Mouse (Mus musculus): ENCODE results near the gene Atg101. TPM values are rescaled to one million over a fixed set of nuclear protein-coding genes. Genes with fewer than 3 reads are reported as not detected.

Atg101 gene
- polyA plus RNA-seq, 1 experiment from 2014 or later = 81.3 TPM

DNA sequence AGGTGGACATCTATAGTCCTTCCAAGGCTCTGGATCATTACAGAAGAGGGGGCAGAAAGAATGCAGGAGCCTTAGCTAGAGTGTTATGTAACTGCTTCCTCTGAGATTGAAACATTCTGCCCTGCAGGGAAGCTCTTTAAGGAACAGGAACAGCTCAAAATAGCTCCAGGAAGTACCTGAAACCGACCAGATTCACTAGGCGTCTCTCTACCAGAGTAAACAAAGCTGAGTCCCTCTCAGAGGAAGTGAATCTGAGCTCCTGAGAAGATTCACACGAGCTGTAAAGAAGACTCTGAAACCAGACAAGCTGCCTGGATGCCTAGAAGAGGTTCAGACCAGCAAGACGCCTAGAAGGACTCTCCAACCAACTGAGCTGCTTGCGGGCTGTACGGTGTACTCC, 31.5 kb upstream of the Atg101 start:
- H3K4me3 ChIP-seq (ENCODE audit: low read length) = no peak overlapping the region
- H3K9ac ChIP-seq (ENCODE audit: low read depth, low read length) = no peak overlapping the region
- no peaks in the 10 kb centered on the region for H3K27me3 ChIP-seq (replicated peaks; ENCODE audit: control insufficient read depth, insufficient read depth, low read length)
- no peak for ATAC-seq
- no peak overlapping the region for H3K4me2 ChIP-seq (ENCODE audit: low read length)
- H3K27ac ChIP-seq (ENCODE audit: low read depth, low read length) = no peak overlapping the region
- peaks cover 6% of the 10 kb centered on the region; the same call in 1 of the 2 replicates for H3K4me1 ChIP-seq (ENCODE audit: control insufficient read depth, insufficient read depth, low read depth, low read length)
- H3K36me3 ChIP-seq (ENCODE audit: control insufficient read depth, insufficient read depth, low read length) = no peaks in the 10 kb centered on the region
- 80% methylated on average over 6 of the region's 6 CpGs for WGBS
- no peaks in the 10 kb centered on the region for H3K9me3 ChIP-seq (ENCODE audit: control insufficient read depth, low read length)

DNA sequence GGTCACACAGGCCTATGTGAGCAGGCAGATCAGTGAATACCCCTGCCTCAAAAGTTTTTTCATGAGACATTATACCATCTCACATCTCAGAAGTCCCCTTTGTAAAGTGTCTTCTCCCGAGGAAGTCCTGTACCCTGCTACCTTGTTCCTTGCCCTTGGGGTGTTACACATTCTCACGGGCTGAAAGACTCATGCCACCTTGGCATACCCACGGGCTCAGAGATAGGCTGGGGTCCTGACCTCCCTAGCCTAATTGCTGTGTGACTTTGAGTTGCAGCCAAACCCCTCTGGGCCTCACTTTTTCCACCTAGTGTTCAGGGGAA, 30.5 kb upstream of the Atg101 start:
- WGBS = 38% methylated on average over 3 of the region's 3 CpGs

DNA sequence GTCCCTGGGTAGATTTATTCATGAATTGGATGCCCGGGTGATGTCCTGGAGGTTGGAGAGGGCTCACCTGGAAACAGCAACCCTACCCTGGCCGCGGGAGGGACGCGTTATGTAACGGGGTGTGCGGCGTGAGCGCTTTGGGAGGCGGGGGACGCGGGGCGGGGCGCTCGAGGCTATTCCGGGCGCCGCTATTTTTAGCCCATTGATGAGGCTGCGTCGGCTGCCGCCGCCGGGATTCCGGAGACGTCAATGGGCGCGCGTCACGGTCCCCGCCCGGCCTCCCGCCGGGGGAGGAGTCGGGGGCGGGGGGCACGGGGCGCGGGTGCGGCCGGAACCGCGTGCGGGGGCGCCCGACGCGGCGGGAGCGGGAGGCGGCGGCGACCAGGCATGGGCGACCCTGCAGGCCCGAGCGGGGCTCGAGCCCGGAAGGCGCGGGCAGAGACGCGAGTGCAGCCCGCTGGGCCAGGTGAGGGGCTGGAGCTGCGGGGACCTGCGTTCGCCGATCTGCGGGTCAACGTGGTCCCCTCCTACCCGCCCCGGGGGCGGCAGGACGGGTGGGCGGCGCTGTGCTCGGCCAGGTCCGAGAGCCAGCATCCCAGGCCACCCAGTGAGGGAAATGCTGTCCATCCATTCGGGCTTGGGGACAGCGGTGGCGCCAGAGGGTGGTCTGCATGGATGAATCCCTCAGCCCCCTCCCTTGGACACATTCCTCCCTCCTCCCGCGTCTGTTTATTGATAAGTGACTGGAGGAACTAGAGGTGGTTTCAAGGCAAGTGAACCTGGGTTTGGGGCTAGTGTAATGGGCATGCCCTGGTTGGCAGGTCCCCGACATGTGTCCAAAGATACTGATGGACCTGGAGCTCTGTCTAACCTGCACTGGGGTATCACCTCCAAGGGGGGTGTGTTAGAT, 29.9 kb upstream of the Atg101 start, which contains the start of gene Nr4a1:
Nr4a1 (plus strand) TSS at position 384 of the 910 bp plus-strand sequence.
- peak within 1 kb of the TSS; percentile 33 for H3K27ac ChIP-seq (ENCODE audit: low read depth, low read length)
- H3K27me3 ChIP-seq (replicated peaks; ENCODE audit: control insufficient read depth, insufficient read depth, low read length) = no peaks in the 10 kb centered on the region
- 1% methylated on average over 61 of the region's 82 CpGs for WGBS
- H3K9ac ChIP-seq (ENCODE audit: low read depth, low read length) = peak within 1 kb of the TSS; percentile 77
- H3K4me1 ChIP-seq (ENCODE audit: control insufficient read depth, insufficient read depth, low read depth, low read length) = peaks cover 6% of the 10 kb centered on the region; the same call in 1 of the 2 replicates
- peak within 1 kb of the TSS; percentile 58 for H3K4me3 ChIP-seq (ENCODE audit: low read length)
- no peaks in the 10 kb centered on the region for H3K9me3 ChIP-seq (ENCODE audit: control insufficient read depth, low read length)
- peak; percentile 56 for ATAC-seq
- no peaks in the 10 kb centered on the region for H3K36me3 ChIP-seq (ENCODE audit: control insufficient read depth, insufficient read depth, low read length)
- peak within 1 kb of the TSS; percentile 76 for H3K4me2 ChIP-seq (ENCODE audit: low read length)

More for the DNA sequence above, 30.5 kb upstream of the Atg101 start:
- Histone ChIP-seq H3K9ac (ENCODE audit: low read depth, low read length) (peak overlapping the region; percentile 77), H3K27me3 (replicated peaks; ENCODE audit: control insufficient read depth, insufficient read depth, low read length) (no peaks in the 10 kb centered on the region), H3K4me2 (ENCODE audit: low read length) (peak overlapping the region; percentile 76), H3K9me3 (ENCODE audit: control insufficient read depth, low read length) (no peaks in the 10 kb centered on the region), H3K4me3 (ENCODE audit: low read length) (peak overlapping the region; percentile 58), H3K36me3 (ENCODE audit: control insufficient read depth, insufficient read depth, low read length) (no peaks in the 10 kb centered on the region), H3K4me1 (ENCODE audit: control insufficient read depth, insufficient read depth, low read depth, low read length) (peaks cover 6% of the 10 kb centered on the region; the same call in 1 of the 2 replicates), H3K27ac (ENCODE audit: low read depth, low read length) (no peak overlapping the region; the same call in 1 of the 2 replicates)
- ATAC-seq = 0 out of 2 replicates have a peak, but pooled peaks have one; percentile 25

DNA sequence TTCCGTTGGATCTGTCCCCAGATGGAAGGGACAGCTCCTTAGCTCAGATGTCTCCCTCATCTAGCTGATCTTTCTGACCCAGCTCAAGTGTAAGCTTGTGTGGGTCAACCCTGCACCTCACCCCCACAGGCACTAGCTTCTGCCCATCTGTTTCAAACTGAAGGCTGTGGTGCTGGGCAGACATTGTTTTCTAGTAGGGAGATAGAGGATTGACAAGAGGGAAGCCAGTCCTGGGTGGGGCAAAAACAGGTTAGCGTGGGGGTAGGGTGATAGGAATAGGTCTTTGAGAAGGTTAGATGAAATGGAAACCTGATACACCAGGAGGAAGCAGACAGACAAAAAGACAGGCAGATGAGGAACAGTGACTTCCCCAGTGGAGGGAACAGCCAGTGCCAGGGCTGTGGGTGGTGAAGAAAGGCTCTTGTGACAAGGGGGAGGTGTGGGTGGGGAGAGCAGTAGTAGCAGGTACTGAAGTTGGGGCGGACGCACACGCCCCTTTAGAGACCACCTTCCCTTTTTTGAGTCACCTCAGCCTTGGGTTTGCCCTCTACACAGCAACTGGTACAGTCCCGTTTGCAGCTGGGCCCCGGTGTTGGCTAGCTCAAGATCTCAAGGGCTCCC, 28.1 kb upstream of the Atg101 start:
- Histone ChIP-seq H3K4me1 (ENCODE audit: control insufficient read depth, insufficient read depth, low read depth, low read length) (peaks cover 6% of the 10 kb centered on the region), H3K9me3 (ENCODE audit: control insufficient read depth, low read length) (no peaks in the 10 kb centered on the region), H3K36me3 (ENCODE audit: control insufficient read depth, insufficient read depth, low read length) (no peaks in the 10 kb centered on the region), H3K27me3 (replicated peaks; ENCODE audit: control insufficient read depth, insufficient read depth, low read length) (no peaks in the 10 kb centered on the region), H3K27ac (ENCODE audit: low read depth, low read length) (no peak overlapping the region), H3K9ac (ENCODE audit: low read depth, low read length) (no peak overlapping the region), H3K4me2 (ENCODE audit: low read length) (no peak overlapping the region), H3K4me3 (ENCODE audit: low read length) (no peak overlapping the region)
- ATAC-seq = no peak
- 87% methylated on average over 7 of the region's 7 CpGs for WGBS

DNA sequence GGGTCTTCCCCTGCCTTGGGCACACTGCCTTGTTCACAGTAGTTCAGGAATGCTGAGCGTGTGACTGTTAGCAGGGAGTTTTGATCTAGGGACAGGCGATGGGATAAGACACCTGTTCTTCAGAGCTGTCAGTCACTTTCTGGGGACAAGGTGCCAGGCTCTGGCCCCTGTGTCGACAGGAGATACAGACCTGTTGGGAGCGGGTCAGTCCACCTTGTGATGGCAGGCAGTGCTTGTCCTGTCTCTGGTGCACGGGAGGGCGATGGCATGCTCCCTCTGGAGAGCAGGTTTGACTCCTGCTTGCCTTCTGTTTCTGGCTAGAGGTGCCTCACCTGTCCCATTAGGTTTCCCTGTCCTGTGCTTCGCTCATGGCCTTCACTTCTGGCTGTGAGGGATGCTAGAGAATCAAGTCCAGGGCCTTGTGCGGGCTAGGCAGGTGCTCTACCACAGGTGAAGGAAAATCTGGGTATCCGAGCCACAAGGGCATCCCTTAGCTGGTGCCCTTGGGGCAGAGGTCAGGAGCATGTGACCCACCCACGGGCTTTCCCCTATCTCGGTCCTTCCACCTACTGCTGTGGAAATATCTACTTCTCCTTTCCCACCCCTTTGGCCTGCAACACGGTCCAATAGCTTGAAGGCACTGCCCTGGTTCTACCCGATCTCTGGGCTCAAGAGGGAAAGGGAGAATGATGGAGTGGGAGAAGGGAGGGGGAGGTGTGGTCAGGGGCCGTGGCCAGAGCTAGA, 27.4 kb upstream of the Atg101 start:
- Histone ChIP-seq H3K27ac (ENCODE audit: low read depth, low read length) (no peak overlapping the region), H3K36me3 (ENCODE audit: control insufficient read depth, insufficient read depth, low read length) (no peaks in the 10 kb centered on the region), H3K9ac (ENCODE audit: low read depth, low read length) (no peak overlapping the region), H3K4me3 (ENCODE audit: low read length) (no peak overlapping the region), H3K27me3 (replicated peaks; ENCODE audit: control insufficient read depth, insufficient read depth, low read length) (no peaks in the 10 kb centered on the region), H3K4me1 (ENCODE audit: control insufficient read depth, insufficient read depth, low read depth, low read length) (peaks cover 6% of the 10 kb centered on the region), H3K9me3 (ENCODE audit: control insufficient read depth, low read length) (no peaks in the 10 kb centered on the region), H3K4me2 (ENCODE audit: low read length) (no peak overlapping the region)
- WGBS = 80% methylated on average over 13 of the region's 14 CpGs
- ATAC-seq = no peak

DNA sequence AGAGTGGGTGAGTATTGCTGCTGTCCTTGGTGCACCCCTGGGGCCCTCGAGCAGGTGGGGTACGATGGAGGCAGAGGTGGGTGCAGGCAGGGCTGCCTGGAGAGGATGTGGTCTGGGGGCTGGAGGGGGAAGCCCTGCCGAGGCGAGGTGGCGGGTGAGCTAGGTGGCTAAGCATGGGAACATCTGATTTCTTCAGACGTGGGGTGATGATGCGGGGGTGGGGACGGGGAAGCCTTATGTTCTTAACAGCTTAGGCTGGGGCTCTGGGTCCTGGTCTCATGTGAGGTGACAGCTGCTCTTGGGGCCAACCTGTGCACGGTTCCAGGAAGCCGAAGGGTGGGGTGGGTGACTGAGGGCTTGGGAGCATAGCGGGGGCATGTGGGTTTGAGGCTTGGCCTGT, 25.7 kb upstream of the Atg101 start:
- no peak for ATAC-seq
- Histone ChIP-seq H3K9me3 (ENCODE audit: control insufficient read depth, low read length) (no peaks in the 10 kb centered on the region), H3K4me1 (ENCODE audit: control insufficient read depth, insufficient read depth, low read depth, low read length) (peaks cover 6% of the 10 kb centered on the region), H3K9ac (ENCODE audit: low read depth, low read length) (no peak overlapping the region), H3K4me3 (ENCODE audit: low read length) (no peak overlapping the region), H3K27me3 (replicated peaks; ENCODE audit: control insufficient read depth, insufficient read depth, low read length) (no peaks in the 10 kb centered on the region), H3K36me3 (ENCODE audit: control insufficient read depth, insufficient read depth, low read length) (no peaks in the 10 kb centered on the region), H3K27ac (ENCODE audit: low read depth, low read length) (no peak overlapping the region), H3K4me2 (ENCODE audit: low read length) (no peak overlapping the region)
- WGBS = 83% methylated on average over 11 of the region's 11 CpGs

DNA sequence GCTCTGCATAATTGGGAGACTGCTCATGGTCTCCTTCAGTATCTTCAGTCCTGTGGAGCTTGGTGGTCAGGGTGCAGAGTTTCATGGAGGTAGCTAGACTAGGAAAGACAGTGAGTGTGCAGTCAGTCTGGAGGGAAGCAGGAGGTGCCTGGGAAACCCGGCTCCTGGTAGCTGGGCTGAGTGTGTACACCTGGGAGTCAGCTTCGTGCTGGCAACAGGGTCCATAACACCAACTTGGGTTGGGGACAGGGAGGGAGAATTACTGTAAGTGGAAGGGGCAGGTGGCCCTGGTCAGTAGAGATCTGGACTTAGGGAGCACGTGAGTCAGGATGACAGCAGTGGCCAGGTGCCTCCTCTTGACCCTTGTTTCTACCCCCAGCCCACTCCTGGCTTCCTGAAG, 24.1 kb upstream of the Atg101 start:
- Histone ChIP-seq H3K4me2 (ENCODE audit: low read length) (no peak overlapping the region), H3K4me3 (ENCODE audit: low read length) (no peak overlapping the region), H3K9me3 (ENCODE audit: control insufficient read depth, low read length) (no peaks in the 10 kb centered on the region), H3K4me1 (ENCODE audit: control insufficient read depth, insufficient read depth, low read depth, low read length) (peaks cover under 1% of the 10 kb centered on the region; the same call in 1 of the 2 replicates), H3K27ac (ENCODE audit: low read depth, low read length) (no peak overlapping the region), H3K9ac (ENCODE audit: low read depth, low read length) (no peak overlapping the region), H3K27me3 (replicated peaks; ENCODE audit: control insufficient read depth, insufficient read depth, low read length) (no peaks in the 10 kb centered on the region), H3K36me3 (ENCODE audit: control insufficient read depth, insufficient read depth, low read length) (no peaks in the 10 kb centered on the region)
- ATAC-seq = no peak
- WGBS = 89% methylated on average over 3 of the region's 3 CpGs

DNA sequence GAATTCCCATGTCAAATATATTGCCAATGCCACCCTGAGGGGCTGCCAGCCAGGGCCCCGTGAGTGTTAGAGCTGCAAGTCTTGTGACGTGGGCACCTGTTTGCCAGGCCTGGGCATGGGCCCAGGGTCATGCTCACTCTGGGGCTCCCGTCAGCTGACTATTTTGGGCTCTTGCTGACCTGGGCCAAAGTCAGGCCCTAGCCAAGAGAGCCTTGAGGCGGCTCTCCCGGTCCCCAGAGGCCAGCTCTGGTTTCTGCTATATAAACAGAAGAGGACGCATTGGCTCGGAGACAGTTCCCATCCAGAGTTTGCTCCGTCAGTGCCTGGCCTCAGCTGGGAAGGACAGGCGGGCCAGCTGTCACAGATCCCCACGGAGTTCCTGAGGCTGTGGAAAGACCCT, 23.7 kb upstream of the Atg101 start:
- no peak overlapping the region for H3K9ac ChIP-seq (ENCODE audit: low read depth, low read length)
- no peaks in the 10 kb centered on the region for H3K9me3 ChIP-seq (ENCODE audit: control insufficient read depth, low read length)
- H3K4me2 ChIP-seq (ENCODE audit: low read length) = no peak overlapping the region
- H3K36me3 ChIP-seq (ENCODE audit: control insufficient read depth, insufficient read depth, low read length) = no peaks in the 10 kb centered on the region
- no peak overlapping the region for H3K27ac ChIP-seq (ENCODE audit: low read depth, low read length)
- no peaks in the 10 kb centered on the region for H3K27me3 ChIP-seq (replicated peaks; ENCODE audit: control insufficient read depth, insufficient read depth, low read length)
- H3K4me1 ChIP-seq (ENCODE audit: control insufficient read depth, insufficient read depth, low read depth, low read length) = no peaks in the 10 kb centered on the region; the same call in 1 of the 2 replicates
- H3K4me3 ChIP-seq (ENCODE audit: low read length) = no peak overlapping the region
- ATAC-seq = peak; percentile 31; the same call in 1 of the 2 replicates
- WGBS = 64% methylated on average over 10 of the region's 10 CpGs
